In the genomic region with DNA sequence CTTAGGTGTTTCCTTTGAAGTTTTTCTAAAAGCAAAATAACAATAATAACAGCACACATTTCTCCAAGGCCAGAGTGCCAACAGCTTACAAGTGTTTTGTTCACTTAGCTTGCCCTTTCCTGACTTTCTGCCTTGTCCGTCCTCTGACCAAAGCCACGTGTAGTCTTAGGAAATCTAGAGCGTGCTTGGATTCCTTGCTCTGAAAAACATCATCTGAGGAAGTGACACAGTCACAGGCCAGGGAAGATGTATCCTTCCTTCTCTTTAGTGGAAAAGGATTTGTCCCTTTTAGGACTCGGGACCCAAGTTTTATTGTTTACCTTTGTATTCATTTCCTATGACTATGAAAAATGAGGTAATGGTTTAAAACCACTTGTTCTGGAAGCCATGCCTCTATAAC, we compare ENCODE assay signal across 23 mouse cellular contexts.
DNase-seq lines count a peak whose midpoint lies in the region; ATAC-seq and TF ChIP-seq lines count a peak whose summit lies in the region.
"Had no signal": no experiment of that assay in that cellular context is flagged by ENCODE, and none has a peak within 500 bp of the region (broad histone marks: within the 10 kb centered on the region; RNA-seq: fewer than 3 reads in every experiment).

No protein-coding gene starts in this region.

- intact Hi-C loops in heart, postnatal 25 days (cut with DNase I) = no loop called here

- TF ChIP-seq CTCF in kidney, adult 2 months (conservative IDR thresholded peaks at IDR 0.05; ENCODE audit: insufficient read depth, insufficient read length, low read depth, low read length) = no peak

- no peak overlapping the region for H3K9ac ChIP-seq in heart, embryonic 12.5 days
- no peak overlapping the region for H3K9ac ChIP-seq in kidney, embryonic 16.5 days (replicated peaks; ENCODE audit: low read length)
- H3K9ac ChIP-seq in midbrain, embryonic 11.5 days (ENCODE audit: low read length) = no peak overlapping the region
- H3K9ac ChIP-seq in midbrain, embryonic 16.5 days (ENCODE audit: low read depth, low read length) = no peak overlapping the region
- H3K9ac ChIP-seq: hindbrain, embryonic 13.5 days; limb, embryonic 15.5 days; liver, embryonic 15.5 days had no signal

- 50% methylated on average over 4 of the region's 4 CpGs for whole genome bisulfite sequencing in heart, embryonic 12.5 days
- WGBS in kidney, embryonic 16.5 days = 64% methylated on average over 4 of the region's 4 CpGs
- WGBS in kidney, adult 2 months = 65% methylated on average over 4 of the region's 4 CpGs
- WGBS in midbrain, embryonic 11.5 days = 88% methylated on average over 4 of the region's 4 CpGs
- WGBS in midbrain, embryonic 16.5 days = 84% methylated on average over 4 of the region's 4 CpGs
- WGBS in hindbrain, embryonic 10.5 days = 80% methylated on average over 4 of the region's 4 CpGs

- no peak for TF ChIP-seq POLR2A in kidney, adult 2 months (IDR thresholded peaks at IDR 0.05; ENCODE audit: low read depth, low read length)

- no peaks in the 10 kb centered on the region for H3K9me3 ChIP-seq in heart, embryonic 12.5 days (replicated peaks)
- H3K9me3 ChIP-seq in kidney, embryonic 16.5 days (ENCODE audit: low read length) = no peaks in the 10 kb centered on the region
- no peaks in the 10 kb centered on the region for H3K9me3 ChIP-seq in midbrain, embryonic 11.5 days (ENCODE audit: control insufficient read depth, low read length)
- no peaks in the 10 kb centered on the region for H3K9me3 ChIP-seq in midbrain, embryonic 16.5 days (replicated peaks; ENCODE audit: control insufficient read depth, low read length, poor library complexity, severe bottlenecking)
- H3K9me3 ChIP-seq in hindbrain, embryonic 10.5 days = no peaks in the 10 kb centered on the region
- H3K9me3 ChIP-seq: hindbrain, embryonic 13.5 days; limb, embryonic 15.5 days; liver, embryonic 15.5 days had no signal

- H3K4me1 ChIP-seq in heart, embryonic 12.5 days (replicated peaks) = peaks cover 36% of the 10 kb centered on the region
- peaks cover 36% of the 10 kb centered on the region for H3K4me1 ChIP-seq in kidney, embryonic 16.5 days (ENCODE audit: insufficient read depth, low read length)
- peaks cover 16% of the 10 kb centered on the region for H3K4me1 ChIP-seq in kidney, adult 2 months (ENCODE audit: control insufficient read depth, insufficient read depth, low read length)
- H3K4me1 ChIP-seq in midbrain, embryonic 11.5 days (ENCODE audit: control insufficient read depth, insufficient read depth, low read length) = no peaks in the 10 kb centered on the region
- no peaks in the 10 kb centered on the region for H3K4me1 ChIP-seq in midbrain, embryonic 16.5 days (ENCODE audit: control insufficient read depth, insufficient read depth, low read length)
- H3K4me1 ChIP-seq in hindbrain, embryonic 10.5 days (replicated peaks) = peaks cover 20% of the 10 kb centered on the region
- H3K4me1 ChIP-seq: limb, embryonic 15.5 days; liver, embryonic 15.5 days had no signal

- no peak overlapping the region for H3K4me2 ChIP-seq in heart, embryonic 12.5 days
- H3K4me2 ChIP-seq in kidney, embryonic 16.5 days (replicated peaks; ENCODE audit: low read depth, low read length) = no peak overlapping the region
- H3K4me2 ChIP-seq in midbrain, embryonic 11.5 days = no peak overlapping the region
- no peak overlapping the region for H3K4me2 ChIP-seq in midbrain, embryonic 16.5 days (ENCODE audit: low read length)
- H3K4me2 ChIP-seq: hindbrain, embryonic 13.5 days; limb, embryonic 15.5 days; liver, embryonic 15.5 days had no signal

- no peaks in the 10 kb centered on the region for H3K36me3 ChIP-seq in heart, embryonic 12.5 days
- H3K36me3 ChIP-seq in kidney, embryonic 16.5 days (ENCODE audit: insufficient read depth, low read length) = no peaks in the 10 kb centered on the region
- no peaks in the 10 kb centered on the region for H3K36me3 ChIP-seq in kidney, adult 2 months (ENCODE audit: control insufficient read depth, insufficient read depth, low read length)
- no peaks in the 10 kb centered on the region for H3K36me3 ChIP-seq in midbrain, embryonic 11.5 days (ENCODE audit: control insufficient read depth, insufficient read depth, low read length)
- H3K36me3 ChIP-seq in midbrain, embryonic 16.5 days (ENCODE audit: control insufficient read depth, insufficient read depth, low read length) = no peaks in the 10 kb centered on the region
- no peaks in the 10 kb centered on the region for H3K36me3 ChIP-seq in hindbrain, embryonic 10.5 days
- H3K36me3 ChIP-seq: hindbrain, embryonic 13.5 days; limb, embryonic 15.5 days; liver, embryonic 15.5 days had no signal

- H3K27me3 ChIP-seq in heart, embryonic 12.5 days (replicated peaks) = no peaks in the 10 kb centered on the region
- no peaks in the 10 kb centered on the region for H3K27me3 ChIP-seq in kidney, embryonic 16.5 days (ENCODE audit: insufficient read depth, low read length)
- H3K27me3 ChIP-seq in kidney, adult 2 months (replicated peaks; ENCODE audit: control insufficient read depth, insufficient read depth, low read length) = no peaks in the 10 kb centered on the region
- H3K27me3 ChIP-seq in midbrain, embryonic 11.5 days (ENCODE audit: control insufficient read depth, insufficient read depth, low read length) = no peaks in the 10 kb centered on the region
- H3K27me3 ChIP-seq in midbrain, embryonic 16.5 days (ENCODE audit: control insufficient read depth, insufficient read depth, low read depth, low read length) = no peaks in the 10 kb centered on the region
- H3K27me3 ChIP-seq in hindbrain, embryonic 10.5 days (ENCODE audit: insufficient read depth, poor library complexity, severe bottlenecking) = no peaks in the 10 kb centered on the region
- H3K27me3 ChIP-seq: hindbrain, embryonic 13.5 days; limb, embryonic 15.5 days; liver, embryonic 15.5 days had no signal

- no peak overlapping the region for H3K4me3 ChIP-seq in heart, embryonic 12.5 days
- no peak overlapping the region for H3K4me3 ChIP-seq in kidney, embryonic 16.5 days (ENCODE audit: low read length)
- H3K4me3 ChIP-seq in kidney, adult 2 months (ENCODE audit: insufficient read depth, low read depth, low read length) = no peak overlapping the region
- H3K4me3 ChIP-seq in midbrain, embryonic 11.5 days (ENCODE audit: low read depth, low read length) = no peak overlapping the region
- no peak overlapping the region for H3K4me3 ChIP-seq in midbrain, embryonic 16.5 days (ENCODE audit: low read depth, low read length)
- no peak overlapping the region for H3K4me3 ChIP-seq in hindbrain, embryonic 10.5 days
- H3K4me3 ChIP-seq: hindbrain, embryonic 13.5 days; limb, embryonic 15.5 days; liver, embryonic 15.5 days; myocyte had no signal

- ATAC-seq in heart, embryonic 12.5 days (ENCODE audit: insufficient number of reproducible peaks, low FRiP score) = no peak
- no peak for ATAC-seq in kidney, embryonic 16.5 days (ENCODE audit: low FRiP score, low TSS enrichment)
- no peak for ATAC-seq in midbrain, embryonic 11.5 days (ENCODE audit: low FRiP score)
- no peak for ATAC-seq in midbrain, embryonic 16.5 days
- ATAC-seq: forebrain, embryonic 16.5 days; inflammation-experienced regulatory T-cells, adult 6 months had no signal

- no peak for DNase-seq in heart, postnatal 25 days (ENCODE audit: low spot score)
- no peak for DNase-seq in kidney, adult 2 months
- peak; percentile 79 for DNase-seq in midbrain, embryonic 11.5 days (ENCODE audit: low spot score, missing footprints)
- DNase-seq in hindbrain, embryonic 10.5 days (ENCODE audit: low spot score) = no peak
- DNase-seq: adrenal gland, postnatal 36 days; B cell, adult 2 months; cerebellum, adult 11-12 months; cerebellum, postnatal 25 days; embryo, embryonic 11 days; gastrocnemius, postnatal 36 days; kidney, postnatal 36 days; midbrain, embryonic 14.5 days; thymus, adult 18-20 months; thymus, postnatal 4 days had no signal

- peak overlapping the region; percentile 89 for H3K27ac ChIP-seq in heart, embryonic 12.5 days (ENCODE audit: poor library complexity, severe bottlenecking)
- peak overlapping the region; percentile 66 for H3K27ac ChIP-seq in kidney, embryonic 16.5 days (ENCODE audit: low read length)
- H3K27ac ChIP-seq in kidney, adult 2 months (ENCODE audit: insufficient read depth, low read depth, low read length) = no peak overlapping the region
- H3K27ac ChIP-seq in midbrain, embryonic 11.5 days (ENCODE audit: low read depth, low read length) = no peak overlapping the region
- no peak overlapping the region for H3K27ac ChIP-seq in midbrain, embryonic 16.5 days (ENCODE audit: low read length)
- H3K27ac ChIP-seq in hindbrain, embryonic 10.5 days = no peak overlapping the region
- H3K27ac ChIP-seq: hindbrain, embryonic 13.5 days; limb, embryonic 15.5 days; liver, embryonic 15.5 days had no signal

Comparison
In these comparisons a context has a peak if more than half of its experiments do, and no peak if none do; other contexts are left out.
1. H3K27ac ChIP-seq: peak in heart, embryonic 12.5 days (single experiment) and kidney, embryonic 16.5 days (single experiment); none in kidney, adult 2 months (single experiment), midbrain, embryonic 11.5 days (single experiment), midbrain, embryonic 16.5 days (single experiment) and hindbrain, embryonic 10.5 days (single experiment).